Mouse (Mus musculus) heart, postnatal 0 days (tissue): ENCODE measurements around the gene Pfkm.

Experiments
- CTCF ChIP-seq: IDR thresholded peaks from 2 replicates; pipeline ENCODE4 v1.5.1; 2016; ENCODE audit warnings: antibody characterized with exemption, control low read depth, low read depth
- EP300 ChIP-seq: IDR thresholded peaks from 2 replicates; pipeline ENCODE4 v1.6.1; 2016; ENCODE audit warnings: antibody characterized with exemption, low read depth

DNA sequence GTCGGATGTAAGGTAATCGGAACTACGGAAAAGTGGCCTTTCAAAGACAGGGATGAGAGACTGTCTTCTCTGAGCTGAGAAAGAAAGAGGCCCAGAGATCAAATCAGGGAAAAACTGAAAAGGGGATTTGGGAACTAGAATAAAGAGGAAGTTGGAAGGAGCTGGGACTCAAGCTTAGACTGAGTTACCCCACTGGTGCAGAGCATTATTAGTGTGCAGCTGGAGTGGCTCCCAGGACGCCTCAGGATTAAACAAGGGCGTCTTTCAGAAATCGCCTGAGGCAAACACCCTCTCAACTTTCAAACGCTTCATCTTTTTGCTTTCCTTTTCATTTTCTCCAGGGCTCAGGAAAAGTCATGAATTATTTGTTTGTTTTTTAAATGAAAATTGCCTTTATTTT, 60.5 kb downstream of the Pfkm start:
- no peak for TF ChIP-seq CTCF
- TF ChIP-seq EP300 = no peak
